Mouse (Mus musculus): ENCODE data around the gene Pkn3. TPM values are rescaled to one million over a fixed set of nuclear protein-coding genes. Genes with fewer than 3 reads are reported as not detected.
"Not testable (repeated sequence)": the region's sequence is repeated elsewhere in the genome, so short reads cannot be mapped to it uniquely, and the experiment has no call there.

Gene Pkn3
- total RNA-seq, 2 experiments from 2014 or later, result 4.5 to 8.3 TPM

DNA sequence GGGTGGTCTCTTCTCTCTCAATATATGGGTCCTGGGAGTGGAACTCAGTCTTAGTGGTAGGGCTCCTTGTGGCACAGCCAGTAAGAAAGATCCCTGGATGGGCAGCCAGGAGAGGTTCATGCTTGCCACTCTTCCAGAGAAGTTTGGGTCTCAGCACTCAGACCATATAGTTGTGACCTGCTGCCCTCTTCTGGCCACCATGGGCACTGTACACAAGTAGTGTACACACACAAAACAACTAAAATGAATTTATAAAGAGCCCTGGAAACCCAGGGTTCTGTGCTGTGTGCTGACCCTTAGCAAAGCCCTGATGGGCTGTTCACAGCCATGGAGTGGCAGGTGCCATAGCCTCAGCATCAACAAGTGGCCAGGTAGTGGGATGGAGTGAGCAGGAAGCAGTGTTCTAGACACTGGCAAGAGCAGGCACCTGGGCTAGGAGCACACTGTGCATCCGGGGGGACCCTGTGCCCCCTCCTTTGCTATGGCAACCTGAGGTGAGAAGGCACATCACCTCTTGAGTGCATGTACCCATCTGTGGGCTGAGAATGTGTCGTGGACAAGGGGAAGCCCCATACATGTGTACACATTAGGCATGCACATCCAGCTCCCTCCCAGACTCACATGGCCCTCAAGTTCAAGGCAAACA, 18.5 kb downstream of the Pkn3 start:
- DNase-seq, result peak; percentile 62

DNA sequence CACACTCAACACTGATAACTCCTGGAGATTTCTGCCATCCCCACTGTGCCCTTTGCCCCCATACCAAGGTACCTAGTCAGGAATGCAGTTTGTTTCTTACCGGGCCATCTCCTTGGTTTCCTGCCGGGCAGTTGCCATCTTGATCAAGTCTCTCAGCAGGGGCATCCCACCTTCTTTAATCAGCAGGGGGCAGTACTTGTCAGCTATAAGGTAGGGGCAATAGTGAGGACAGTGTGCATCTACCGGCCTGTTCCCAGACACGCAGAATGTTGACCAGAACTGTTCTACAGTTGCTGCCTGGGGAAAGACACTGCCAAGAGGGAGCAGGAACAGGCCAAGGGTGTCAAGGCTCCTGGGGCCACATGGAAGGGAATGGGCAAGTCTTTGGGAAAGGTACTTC, 22.7 kb downstream of the Pkn3 start:
- no peak for DNase-seq

DNA sequence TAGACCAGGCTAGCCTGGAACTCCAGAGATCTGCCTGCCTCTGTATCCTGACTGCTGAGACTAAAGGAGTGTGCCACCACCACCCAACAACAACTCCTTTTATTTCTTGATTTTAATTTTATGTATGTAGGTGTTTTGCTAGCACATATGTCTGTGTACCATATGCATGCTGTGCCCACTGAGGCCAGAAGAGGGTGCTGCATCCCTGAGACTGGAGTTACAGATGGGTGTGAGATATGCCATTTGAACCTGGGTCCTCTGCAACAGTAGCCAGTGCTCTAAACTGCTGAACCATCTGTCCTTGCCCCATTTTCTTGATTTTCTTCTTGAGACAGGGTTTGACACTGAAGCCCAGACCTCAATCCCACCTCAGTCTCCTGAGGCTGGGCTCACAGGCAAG, 28.9 kb downstream of the Pkn3 start:
- DNase-seq, result peak; percentile 42

GRCm38 (mm10) chr2:30107646-30108045, 30.2 kb downstream of the Pkn3 start:
- DNase-seq, result no peak

GRCm38 (mm10) chr2:30108260-30108659, 30.8 kb downstream of the Pkn3 start:
- DNase-seq, result no peak

DNA sequence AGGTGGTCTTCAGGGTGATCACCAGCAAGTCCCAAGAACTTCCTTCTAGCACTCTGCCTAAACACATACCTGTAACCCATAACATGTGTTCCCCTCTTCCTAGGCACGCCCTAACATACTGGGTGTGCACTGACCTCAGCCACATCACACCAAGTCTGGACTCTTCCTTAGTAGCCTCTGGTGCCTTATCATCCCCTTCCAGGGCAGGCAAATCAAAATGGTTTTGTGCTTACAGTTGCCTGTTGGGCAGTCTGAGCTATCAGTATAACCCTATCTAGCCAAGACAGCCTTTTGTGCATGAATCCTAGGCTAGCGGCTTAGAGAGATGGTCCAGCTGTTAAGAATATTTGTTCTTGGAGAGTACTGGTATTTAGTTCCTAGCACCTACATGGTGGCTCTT, 34.0 kb downstream of the Pkn3 start:
- DNase-seq, result no peak

DNA sequence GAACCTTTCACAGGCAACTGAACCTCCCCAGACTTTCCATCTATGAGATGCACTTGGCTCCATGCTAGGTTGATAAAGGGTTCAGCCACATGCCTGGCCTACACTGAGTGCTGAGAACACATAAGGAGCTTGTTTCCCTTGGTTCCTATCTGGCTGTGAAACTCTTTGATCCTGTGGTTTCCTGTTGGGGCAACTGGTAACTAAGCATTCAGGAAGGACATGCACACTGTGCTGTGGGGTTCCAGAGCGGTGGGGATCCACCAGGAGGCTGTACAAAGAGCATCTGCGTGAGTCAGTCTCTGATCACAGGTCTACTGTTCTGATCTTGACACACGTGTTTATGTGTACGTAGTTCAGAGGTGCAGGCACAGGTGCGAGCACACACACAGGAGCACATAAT, 35.1 kb downstream of the Pkn3 start:
- DNase-seq, result no peak

GRCm38 (mm10) chr2:30119641-30120051, 42.2 kb downstream of the Pkn3 start:
- no peak for DNase-seq

- no peak for DNase-seq
Observed at GRCm38 (mm10) chr2:30120269-30120668, 42.8 kb downstream of the Pkn3 start.

- no peak for DNase-seq
Observed at GRCm38 (mm10) chr2:30122766-30123165, 45.3 kb downstream of the Pkn3 start.

DNA sequence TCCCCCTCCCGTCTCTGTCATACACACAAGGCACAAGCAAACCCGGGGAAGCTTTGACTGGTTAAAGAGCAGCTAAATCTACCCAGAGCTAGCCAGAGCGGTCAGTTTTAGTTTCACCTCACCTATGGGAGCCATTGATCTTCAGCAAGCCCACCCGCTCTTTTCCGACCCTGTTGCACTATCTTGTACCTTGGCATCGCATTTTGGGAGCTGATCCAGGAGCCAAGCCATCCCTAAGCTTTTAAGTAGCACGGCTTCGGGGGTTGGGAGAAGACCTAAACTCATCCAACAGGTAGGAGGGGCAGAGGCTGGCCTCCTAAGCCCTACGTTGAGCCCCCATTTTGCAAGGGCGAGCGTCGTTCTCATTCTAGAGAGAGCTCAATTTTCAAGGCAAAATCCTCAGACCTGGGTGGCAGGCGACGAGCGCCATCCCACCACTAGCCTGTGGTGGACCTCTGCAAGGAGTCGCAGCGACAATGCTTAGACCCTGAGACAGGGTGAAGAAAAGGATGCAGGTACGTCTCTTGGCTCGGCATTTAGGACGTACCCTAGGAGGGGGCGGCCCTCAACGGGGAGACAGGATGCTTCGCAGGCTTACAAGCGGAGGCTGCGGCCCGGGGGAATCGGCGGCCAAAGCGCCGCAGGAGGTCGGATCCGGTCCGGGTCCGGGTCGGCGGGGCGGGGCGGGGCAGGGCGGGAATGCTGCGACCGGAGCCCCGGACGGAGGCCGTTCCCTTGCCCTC, 46.4 kb downstream of the Pkn3 start:
- DNase-seq, result no peak

DNA sequence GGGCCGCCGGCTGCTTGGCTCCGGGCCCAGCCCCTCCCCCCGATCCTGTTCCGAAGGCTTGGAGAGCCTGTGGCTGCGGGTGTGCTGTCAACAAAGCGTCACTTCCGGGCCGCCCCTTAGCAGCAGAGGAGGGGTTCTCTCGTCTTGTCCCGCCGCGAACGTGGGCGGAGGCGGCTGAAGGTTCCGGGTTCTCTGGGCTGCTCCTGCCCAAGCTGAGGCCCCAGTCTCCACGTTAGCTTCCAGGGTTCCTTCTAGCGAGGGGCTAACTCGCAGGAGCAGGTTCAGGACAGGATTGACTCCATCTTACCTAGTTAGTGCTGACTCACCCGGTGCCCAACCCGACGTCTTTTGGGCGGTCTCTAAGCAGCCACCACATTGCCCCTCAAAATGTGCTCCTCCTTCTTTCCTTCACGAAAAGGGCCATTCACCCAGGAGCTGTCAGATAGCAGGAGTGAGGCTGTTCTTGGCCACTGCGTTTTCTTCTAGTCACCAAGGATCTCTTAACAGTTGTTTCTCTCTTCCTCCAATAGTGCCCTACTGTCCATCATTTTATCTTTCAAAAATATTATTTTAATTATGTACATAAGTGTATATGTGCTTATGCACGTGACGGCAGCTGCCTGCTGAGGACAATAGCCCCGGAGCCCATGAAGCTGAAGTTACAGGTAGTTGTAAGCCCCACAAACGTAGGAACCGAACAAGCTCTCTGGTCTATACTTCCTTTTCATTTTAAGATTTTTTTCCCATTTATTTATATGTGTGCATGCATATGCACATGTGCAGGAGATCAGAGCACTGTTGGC, 47.2 kb downstream of the Pkn3 start, which contains the start of gene Zer1:
Gene Zer1, minus strand, starts transcription at position 114 of the 803 bp plus-strand sequence.
- DNase-seq, result peak; percentile 98

GRCm38 (mm10) chr2:30128789-30129188, 51.3 kb downstream of the Pkn3 start:
- DNase-seq, result no peak

GRCm38 (mm10) chr2:30130156-30130555, 52.7 kb downstream of the Pkn3 start:
- DNase-seq, result no peak

- DNase-seq, result not testable (repeated sequence)
Observed at GRCm38 (mm10) chr2:30131240-30131639, 53.8 kb downstream of the Pkn3 start.

DNA sequence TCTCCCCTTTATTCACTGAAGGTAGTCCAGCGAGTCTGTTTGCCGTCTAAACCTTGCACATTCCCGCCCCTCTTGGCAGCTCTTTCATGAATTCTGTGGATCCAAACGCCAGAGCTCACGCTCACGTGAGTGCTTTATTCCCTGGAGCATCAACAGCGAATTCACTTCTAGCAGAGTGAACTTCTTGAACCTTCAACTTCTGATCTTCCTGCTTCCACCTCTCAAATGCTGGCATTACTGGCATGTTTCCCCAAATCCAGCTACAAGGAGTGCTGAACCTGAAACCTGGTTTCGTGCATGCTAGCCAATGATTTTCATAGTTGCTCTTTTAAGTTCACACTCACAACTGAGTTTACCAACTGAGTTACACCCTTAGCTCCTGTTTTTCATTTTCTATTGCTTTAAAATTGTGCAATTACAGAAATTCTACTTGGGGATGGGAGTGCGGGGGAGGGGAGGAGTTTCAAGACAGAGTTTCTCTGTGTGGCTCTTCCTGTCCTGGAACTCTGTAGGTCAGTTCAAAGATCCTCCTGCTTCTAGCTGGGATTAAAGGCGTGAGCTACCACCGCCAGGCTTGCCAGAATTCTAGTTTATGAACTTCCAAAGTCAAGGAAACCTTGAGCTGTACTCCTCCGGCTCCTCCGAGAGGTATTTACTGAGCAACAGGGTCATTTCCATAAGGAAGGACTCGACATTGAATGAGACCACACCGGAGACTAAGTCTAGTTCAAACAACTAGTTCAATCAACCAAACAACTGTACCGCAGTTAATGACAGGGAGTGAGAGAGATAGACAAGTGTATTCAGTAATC, 55.5 kb downstream of the Pkn3 start:
- no peak for DNase-seq

DNA sequence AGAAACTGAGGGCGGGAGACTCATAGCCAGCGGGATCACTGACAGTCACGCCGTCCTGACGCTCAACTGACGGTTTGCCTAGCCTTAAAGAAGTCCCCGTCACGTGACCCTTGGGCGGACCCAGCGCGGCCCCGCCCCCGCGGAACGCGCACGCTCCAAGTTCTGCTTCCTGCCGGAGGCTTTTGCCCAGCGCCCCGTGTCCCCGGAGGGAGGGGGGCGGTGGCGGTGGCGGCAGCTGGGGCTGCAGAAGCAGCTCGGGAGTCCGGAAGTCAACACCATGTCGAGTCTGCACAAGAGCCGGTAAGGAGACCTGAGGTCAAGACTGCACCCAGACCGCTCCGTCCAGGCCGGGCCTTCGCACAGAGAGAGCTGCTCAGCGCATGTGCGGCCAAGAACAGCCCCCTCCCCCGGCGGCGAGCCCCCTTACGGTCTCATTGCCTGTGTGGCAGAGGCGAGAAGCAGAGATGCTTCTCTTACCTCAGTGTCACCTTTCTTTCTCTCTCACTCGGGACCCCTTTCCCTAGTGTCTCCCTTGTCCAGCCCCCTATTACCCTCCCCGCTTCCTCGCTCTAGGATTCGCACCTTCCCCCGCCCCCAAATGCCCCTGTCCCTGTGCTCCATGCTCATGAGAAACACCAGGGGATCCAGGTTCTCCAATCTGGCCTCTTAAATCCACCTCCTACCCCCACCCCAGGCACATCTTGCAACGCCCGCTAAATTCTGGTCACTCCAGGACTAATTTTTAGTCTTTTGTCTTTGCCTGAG, 56.3 kb downstream of the Pkn3 start, which contains the start of gene Tbc1d13:
Gene Tbc1d13, plus strand, starts transcription at position 134 of the 765 bp plus-strand sequence.
- DNase-seq, result peak; percentile 99

DNA sequence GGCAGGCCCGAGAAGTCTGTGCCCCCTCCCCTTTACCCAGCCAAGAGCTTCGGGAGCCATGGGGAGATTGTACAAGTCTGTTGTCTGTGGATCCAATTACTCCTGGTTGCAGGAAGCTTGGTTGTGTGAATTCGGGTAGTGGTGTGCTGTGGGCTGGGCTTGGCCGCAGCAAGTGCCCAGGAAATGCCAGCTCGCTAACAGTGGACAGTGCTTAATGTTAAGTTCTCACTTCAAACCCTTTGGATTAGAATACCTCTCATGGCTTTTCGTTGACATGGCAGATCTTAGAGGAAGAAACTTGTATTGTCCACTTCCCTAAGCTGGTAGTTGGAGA, 56.9 kb downstream of the Pkn3 start:
- no peak for DNase-seq

- no peak for DNase-seq
Observed at GRCm38 (mm10) chr2:30134928-30135620, 57.6 kb downstream of the Pkn3 start.

GRCm38 (mm10) chr2:30136458-30136857, 59.0 kb downstream of the Pkn3 start:
- DNase-seq, result no peak

DNA sequence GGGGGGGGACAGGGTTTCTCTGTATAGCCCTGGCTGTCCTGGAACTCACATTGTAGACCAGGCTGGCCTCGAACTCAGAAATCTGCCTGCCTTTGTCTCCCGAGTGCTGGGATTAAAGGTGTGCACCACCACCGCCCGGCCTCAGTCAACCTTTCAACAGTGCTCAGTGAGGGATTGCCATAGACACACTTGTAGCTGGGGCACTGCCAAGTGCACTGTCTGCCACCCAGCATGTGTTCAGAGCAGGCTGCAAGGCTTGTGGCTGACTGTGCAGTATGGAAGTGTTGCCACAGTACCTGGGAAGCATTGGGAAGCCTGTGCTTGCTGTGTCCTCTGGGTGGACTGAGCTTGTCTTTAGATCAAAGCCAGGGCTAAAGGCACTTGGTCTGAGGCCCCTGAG, 62.5 kb downstream of the Pkn3 start:
- DNase-seq, result not testable (repeated sequence)
